Mouse (Mus musculus) ES-E14 (cell line): Measurements from ENCODE around the gene Itk.

Source experiments
- CHD2 ChIP-seq: IDR thresholded peaks from 2 replicates; pipeline ENCODE4 v1.6.1; 2014; ENCODE audit warnings: mild to moderate bottlenecking, low read depth, low read length, inconsistent platforms
- HCFC1 ChIP-seq: IDR thresholded peaks from 2 replicates; pipeline ENCODE4 v1.6.1; 2012; ENCODE audit warnings: low read length, inconsistent platforms, borderline replicate concordance; ENCODE audit not compliant: insufficient read depth
- MAFK ChIP-seq: IDR thresholded peaks from 2 replicates; pipeline ENCODE4 v1.6.1; 2014; ENCODE audit warnings: mild to moderate bottlenecking, low read depth, low read length, inconsistent platforms; ENCODE audit not compliant: insufficient read depth
- ZC3H11A ChIP-seq: IDR thresholded peaks from 2 replicates; pipeline ENCODE4 v1.6.1; 2012; ENCODE audit warnings: low read depth, mild to moderate bottlenecking, inconsistent platforms, low read length, borderline replicate concordance
- ZNF384 ChIP-seq: IDR thresholded peaks from 2 replicates; pipeline ENCODE4 v1.6.1; 2012; ENCODE audit warnings: low read depth, low read length, inconsistent platforms

GRCm38 (mm10) chr11:46384925-46385324, 4.4 kb downstream of the Itk start:
- TF ChIP-seq CHD2 (no peak), ZNF384 (no peak), MAFK (no peak), HCFC1 (no peak), ZC3H11A (no peak)
